Mouse (Mus musculus): ENCODE data around the gene Yrdc.

DNA sequence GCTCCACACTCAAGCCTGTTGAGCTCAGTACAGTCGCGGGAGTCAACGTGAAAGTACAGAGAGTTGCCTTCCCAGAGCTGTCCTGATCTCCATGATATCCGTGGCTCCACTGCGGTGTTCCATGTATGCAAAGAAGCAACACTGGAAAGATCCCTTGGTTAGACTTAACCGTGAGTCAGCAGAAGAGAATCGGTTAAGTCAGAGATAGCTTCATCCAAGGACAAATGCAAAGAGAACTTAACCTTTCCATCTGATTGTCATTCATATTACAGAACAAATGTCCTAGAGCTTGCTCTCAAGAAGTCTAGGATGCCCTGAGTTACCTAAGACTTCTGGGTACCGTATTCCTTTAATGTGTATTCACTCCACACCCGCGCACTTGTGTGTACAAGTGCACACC, 17.7 kb upstream of the Yrdc start:
- no peak for TF ChIP-seq CTCF (conservative IDR thresholded peaks at IDR 0.05; ENCODE audit: low read length)
- TF ChIP-seq POU5F1 (IDR thresholded peaks at IDR 0.05; ENCODE audit: borderline replicate concordance, low read length), result no peak
